Mouse (Mus musculus): Measurements from ENCODE around the gene Tbx10. TPM values are rescaled to one million over a fixed set of nuclear protein-coding genes. Genes with fewer than 3 reads are reported as not detected.

Gene Tbx10
- polyA plus RNA-seq, 1 experiment from 2014 or later, result 1.3 TPM

- no peak for ATAC-seq
- peaks cover 28% of the 10 kb centered on the region for H3K27me3 ChIP-seq (replicated peaks)
- no peak overlapping the region for H3K4me2 ChIP-seq
- no peaks in the 10 kb centered on the region for H3K9me3 ChIP-seq (replicated peaks)
- no peak overlapping the region for H3K9ac ChIP-seq
- H3K4me3 ChIP-seq, result no peak overlapping the region
- H3K4me1 ChIP-seq, result peaks cover 34% of the 10 kb centered on the region
- WGBS (ENCODE audit: insufficient replicate concordance), result 71% methylated on average over 8 of the region's 8 CpGs
- no peak overlapping the region for H3K27ac ChIP-seq
- no peaks in the 10 kb centered on the region for H3K36me3 ChIP-seq
Measured at GRCm38 (mm10) chr19:3996747-3997146, 4.2 kb downstream of the Tbx10 start.

GRCm38 (mm10) chr19:3997231-3997630 lies 4.7 kb downstream of the Tbx10 start:
- Histone ChIP-seq H3K36me3 (no peaks in the 10 kb centered on the region), H3K4me1 (peaks cover 38% of the 10 kb centered on the region), H3K27me3 (replicated peaks) (peaks cover 23% of the 10 kb centered on the region), H3K4me2 (no peak overlapping the region), H3K9me3 (replicated peaks) (no peaks in the 10 kb centered on the region), H3K27ac (no peak overlapping the region), H3K4me3 (no peak overlapping the region), H3K9ac (no peak overlapping the region)
- WGBS (ENCODE audit: insufficient replicate concordance), result 50% methylated on average over 8 of the region's 8 CpGs
- no peak for ATAC-seq

- Histone ChIP-seq H3K9ac (no peak overlapping the region), H3K4me3 (no peak overlapping the region)
Measured at GRCm38 (mm10) chr19:3998335-3998734, 5.8 kb downstream of the Tbx10 start.

GRCm38 (mm10) chr19:3999121-3999730 lies 6.7 kb downstream of the Tbx10 start:
- peak overlapping the region; percentile 83; the same call in 1 of the 2 replicates for H3K4me3 ChIP-seq
- H3K4me1 ChIP-seq, result peaks cover 32% of the 10 kb centered on the region
- H3K27ac ChIP-seq, result peak overlapping the region; percentile 92; the same call in 1 of the 2 replicates
- H3K36me3 ChIP-seq, result no peaks in the 10 kb centered on the region
- H3K4me2 ChIP-seq, result peak overlapping the region; percentile 99
- WGBS (ENCODE audit: insufficient replicate concordance), result 73% methylated on average over 9 of the region's 9 CpGs
- H3K9ac ChIP-seq, result peak overlapping the region; percentile 92; the same call in 1 of the 2 replicates
- ATAC-seq, result no peak
- no peaks in the 10 kb centered on the region for H3K9me3 ChIP-seq (replicated peaks)
- peaks cover 12% of the 10 kb centered on the region; the same call in 1 of the 2 replicates for H3K27me3 ChIP-seq (replicated peaks)

More at GRCm38 (mm10) chr19:3998335-3998734, 5.8 kb downstream of the Tbx10 start:
- no peak for ATAC-seq
- Histone ChIP-seq H3K27me3 (replicated peaks) (peaks cover 13% of the 10 kb centered on the region), H3K9me3 (replicated peaks) (no peaks in the 10 kb centered on the region), H3K4me2 (no peak overlapping the region), H3K27ac (no peak overlapping the region), H3K36me3 (no peaks in the 10 kb centered on the region), H3K4me1 (peaks cover 32% of the 10 kb centered on the region)
- WGBS (ENCODE audit: insufficient replicate concordance), result 68% methylated on average over 8 of the region's 8 CpGs

- H3K36me3 ChIP-seq, result peaks cover 5% of the 10 kb centered on the region
- no peaks in the 10 kb centered on the region for H3K9me3 ChIP-seq (replicated peaks)
- peak; percentile 89 for ATAC-seq
- peaks cover 29% of the 10 kb centered on the region for H3K4me1 ChIP-seq
- H3K4me3 ChIP-seq, result peak within 1 kb of the TSS; percentile 83
- H3K9ac ChIP-seq, result peak within 1 kb of the TSS; percentile 92
- H3K27ac ChIP-seq, result peak within 1 kb of the TSS; percentile 92
- H3K4me2 ChIP-seq, result peak within 1 kb of the TSS; percentile 99
- WGBS (ENCODE audit: insufficient replicate concordance), result under 1% methylated on average over 64 of the region's 64 CpGs
- peaks cover 9% of the 10 kb centered on the region; the same call in 1 of the 2 replicates for H3K27me3 ChIP-seq (replicated peaks)
Measured at GRCm38 (mm10) chr19:4000119-4000900, 7.8 kb downstream of the Tbx10 start, which contains the start of the genes Nudt8 and Gm49405. Nudt8 (plus strand) TSS chr19:4000580. Gm49405 (plus strand) TSS chr19:4000626.

GRCm38 (mm10) chr19:4000949-4001525 lies 8.5 kb downstream of the Tbx10 start:
- H3K9ac ChIP-seq, result peak overlapping the region; percentile 92
- ATAC-seq, result peak; percentile 11
- H3K4me3 ChIP-seq, result peak overlapping the region; percentile 83
- peaks cover 11% of the 10 kb centered on the region for H3K36me3 ChIP-seq
- no peaks in the 10 kb centered on the region for H3K9me3 ChIP-seq (replicated peaks)
- peak overlapping the region; percentile 99 for H3K4me2 ChIP-seq
- peak overlapping the region; percentile 92 for H3K27ac ChIP-seq
- H3K4me1 ChIP-seq, result peaks cover 29% of the 10 kb centered on the region
- H3K27me3 ChIP-seq (replicated peaks), result peaks cover 5% of the 10 kb centered on the region; the same call in 1 of the 2 replicates
- 25% methylated on average over 17 of the region's 17 CpGs for WGBS (ENCODE audit: insufficient replicate concordance)

GRCm38 (mm10) chr19:4001752-4002151 lies 9.2 kb downstream of the Tbx10 start:
- Histone ChIP-seq H3K4me3 (no peak overlapping the region), H3K27me3 (replicated peaks) (peaks cover 3% of the 10 kb centered on the region; the same call in 1 of the 2 replicates), H3K4me2 (peak overlapping the region; percentile 99)

GRCm38 (mm10) chr19:4003112-4003511 lies 10.6 kb downstream of the Tbx10 start, which contains the start of gene Doc2g:
Doc2g (plus strand) TSS chr19:4003313.
- H3K4me3 ChIP-seq, result no peak within 1 kb of the TSS
- H3K9me3 ChIP-seq (replicated peaks), result no peaks in the 10 kb centered on the region
- no peak within 1 kb of the TSS for H3K9ac ChIP-seq
- ATAC-seq, result no peak
- no peak within 1 kb of the TSS for H3K4me2 ChIP-seq
- whole genome bisulfite sequencing (ENCODE audit: insufficient replicate concordance), result 57% methylated on average over 1 of the region's 1 CpGs
- H3K4me1 ChIP-seq, result peaks cover 29% of the 10 kb centered on the region
- H3K36me3 ChIP-seq, result peaks cover 32% of the 10 kb centered on the region
- H3K27me3 ChIP-seq (replicated peaks), result no peaks in the 10 kb centered on the region; the same call in 1 of the 2 replicates
- H3K27ac ChIP-seq, result no peak within 1 kb of the TSS

More at GRCm38 (mm10) chr19:4001752-4002151, 9.2 kb downstream of the Tbx10 start:
- H3K27ac ChIP-seq, result no peak overlapping the region
- 81% methylated on average over 5 of the region's 5 CpGs for WGBS (ENCODE audit: insufficient replicate concordance)
- H3K9me3 ChIP-seq (replicated peaks), result no peaks in the 10 kb centered on the region
- H3K9ac ChIP-seq, result peak overlapping the region; percentile 92
- ATAC-seq, result no peak
- H3K4me1 ChIP-seq, result peaks cover 29% of the 10 kb centered on the region
- peaks cover 19% of the 10 kb centered on the region for H3K36me3 ChIP-seq

GRCm38 (mm10) chr19:4003641-4004040 lies 11.1 kb downstream of the Tbx10 start:
- peaks cover 38% of the 10 kb centered on the region for H3K36me3 ChIP-seq
- ATAC-seq, result no peak
- peaks cover 29% of the 10 kb centered on the region for H3K4me1 ChIP-seq
- H3K4me3 ChIP-seq, result no peak overlapping the region
- no peaks in the 10 kb centered on the region for H3K9me3 ChIP-seq (replicated peaks)
- H3K9ac ChIP-seq, result no peak overlapping the region
- H3K27ac ChIP-seq, result no peak overlapping the region
- no peak overlapping the region for H3K4me2 ChIP-seq
- 63% methylated on average over 12 of the region's 12 CpGs for WGBS (ENCODE audit: insufficient replicate concordance)
- no peaks in the 10 kb centered on the region; the same call in 1 of the 2 replicates for H3K27me3 ChIP-seq (replicated peaks)

GRCm38 (mm10) chr19:4004331-4004730 lies 11.8 kb downstream of the Tbx10 start:
- no peak for ATAC-seq
- WGBS (ENCODE audit: insufficient replicate concordance), result 78% methylated on average over 15 of the region's 15 CpGs
- no peaks in the 10 kb centered on the region; the same call in 1 of the 2 replicates for H3K27me3 ChIP-seq (replicated peaks)
- H3K4me3 ChIP-seq, result no peak overlapping the region
- no peak overlapping the region for H3K4me2 ChIP-seq
- H3K36me3 ChIP-seq, result peaks cover 44% of the 10 kb centered on the region
- no peak overlapping the region for H3K9ac ChIP-seq
- no peaks in the 10 kb centered on the region for H3K9me3 ChIP-seq (replicated peaks)
- no peak overlapping the region for H3K27ac ChIP-seq
- peaks cover 23% of the 10 kb centered on the region for H3K4me1 ChIP-seq

- Histone ChIP-seq H3K4me2 (no peak overlapping the region), H3K4me3 (no peak overlapping the region), H3K4me1 (peaks cover 17% of the 10 kb centered on the region), H3K9ac (no peak overlapping the region), H3K9me3 (replicated peaks) (no peaks in the 10 kb centered on the region), H3K27ac (no peak overlapping the region), H3K36me3 (peaks cover 52% of the 10 kb centered on the region), H3K27me3 (replicated peaks) (no peaks in the 10 kb centered on the region; the same call in 1 of the 2 replicates)
- 81% methylated on average over 9 of the region's 9 CpGs for WGBS (ENCODE audit: insufficient replicate concordance)
- ATAC-seq, result no peak
Measured at GRCm38 (mm10) chr19:4005091-4005490, 12.5 kb downstream of the Tbx10 start.

Measured in liver, embryonic 12.5 days (tissue).